Mouse (Mus musculus) cerebellum, adult (tissue): ENCODE measurements around the gene Gtf3c4.

Experiments used
- ATAC-seq: cut with Nextera tagmentation; 2 replicates; pipeline ENCODE4 v1.9.2; 2017; ENCODE audit warnings: mild to moderate bottlenecking, moderate library complexity, mixed read lengths; ENCODE audit not compliant: insufficient number of reproducible peaks, low FRiP score, low TSS enrichment

Gene Gtf3c4

GRCm38 (mm10) chr2:28808841-28809240 is 31.3 kb downstream of the Gtf3c4 start:
- no peak for ATAC-seq

GRCm38 (mm10) chr2:28803406-28803805 is 36.8 kb downstream of the Gtf3c4 start:
- no peak for ATAC-seq

DNA sequence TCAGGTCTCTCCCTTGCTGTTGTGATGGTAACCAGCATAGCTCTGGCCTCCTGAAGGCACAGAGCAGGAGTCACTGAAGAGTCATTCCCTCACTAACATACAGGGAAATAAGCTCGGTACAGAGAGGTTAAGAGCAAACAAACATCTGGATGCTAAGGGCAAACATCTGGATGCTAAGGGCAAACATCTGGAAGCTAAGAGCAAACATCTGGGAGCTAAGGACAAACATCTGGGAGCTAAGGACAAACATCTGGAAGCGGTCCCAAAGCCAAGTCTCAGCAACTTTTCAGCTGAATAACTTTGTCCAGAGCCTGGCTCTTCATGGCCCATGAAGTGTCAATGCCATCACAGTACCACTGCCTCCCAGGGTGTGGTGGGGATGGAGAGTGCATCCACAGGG is 40.6 kb downstream of the Gtf3c4 start:
- ATAC-seq, result no peak

DNA sequence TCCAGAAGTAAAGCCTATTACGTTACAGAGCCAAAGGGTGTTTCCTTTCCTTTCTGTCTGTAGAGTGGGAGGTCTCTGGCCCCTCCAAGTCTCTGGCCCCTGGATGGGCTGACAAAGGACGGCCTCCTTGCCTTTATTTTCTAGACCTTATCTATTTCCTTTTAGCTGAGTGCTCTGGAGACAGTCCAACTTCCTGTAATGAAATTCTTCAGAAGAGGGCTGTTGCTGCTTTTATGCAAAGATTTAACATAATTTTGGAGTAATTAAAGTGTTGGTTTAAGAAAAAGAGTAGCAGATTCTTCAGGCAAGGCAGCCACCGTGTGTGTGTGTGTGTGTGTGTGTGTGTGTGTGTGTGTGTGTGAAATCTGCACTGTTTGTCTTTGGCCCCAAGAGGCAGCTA is 41.8 kb downstream of the Gtf3c4 start:
- no peak for ATAC-seq

GRCm38 (mm10) chr2:28797490-28798106 is 42.6 kb downstream of the Gtf3c4 start:
- ATAC-seq, result no peak

DNA sequence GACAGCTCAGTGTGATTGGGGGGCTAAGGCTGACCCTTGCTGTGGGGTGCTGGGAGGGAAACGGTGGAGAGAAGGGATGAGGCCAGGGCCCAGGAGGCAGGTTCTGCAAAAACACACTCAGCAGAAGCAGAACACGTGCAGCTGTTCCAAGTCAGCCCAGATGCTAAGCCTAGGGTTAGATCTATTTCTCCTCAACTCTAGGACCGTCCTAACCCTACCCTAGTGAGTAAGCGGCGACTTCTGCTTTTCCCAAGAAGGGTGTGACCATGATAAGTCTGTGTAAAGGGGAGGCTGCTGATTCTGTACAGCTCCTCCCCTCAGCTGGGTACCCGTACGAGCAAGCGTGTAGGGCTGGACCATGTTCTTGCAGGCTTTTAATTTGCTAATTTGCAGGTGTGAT is 43.9 kb downstream of the Gtf3c4 start:
- no peak for ATAC-seq

DNA sequence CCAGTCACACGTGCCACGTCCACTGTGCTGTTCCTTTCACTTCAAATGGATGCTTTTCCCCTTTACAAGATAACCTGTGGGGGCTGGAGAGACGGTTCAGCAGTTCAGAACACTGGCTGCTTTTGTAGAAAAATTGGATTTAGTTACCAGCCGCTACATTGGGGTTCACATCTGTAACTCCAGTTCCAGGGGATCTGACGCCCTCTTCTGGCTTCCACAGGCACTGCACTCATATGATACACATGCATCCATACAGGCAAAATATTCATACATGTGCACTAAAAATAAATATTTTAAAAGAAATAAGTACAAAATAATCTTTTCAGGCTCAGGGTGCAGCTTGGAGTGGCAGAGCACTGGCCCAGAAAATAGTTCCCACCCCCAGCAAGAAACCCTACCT is 45.5 kb downstream of the Gtf3c4 start:
- no peak for ATAC-seq

GRCm38 (mm10) chr2:28792931-28793610 is 47.1 kb downstream of the Gtf3c4 start:
- ATAC-seq, result no peak

DNA sequence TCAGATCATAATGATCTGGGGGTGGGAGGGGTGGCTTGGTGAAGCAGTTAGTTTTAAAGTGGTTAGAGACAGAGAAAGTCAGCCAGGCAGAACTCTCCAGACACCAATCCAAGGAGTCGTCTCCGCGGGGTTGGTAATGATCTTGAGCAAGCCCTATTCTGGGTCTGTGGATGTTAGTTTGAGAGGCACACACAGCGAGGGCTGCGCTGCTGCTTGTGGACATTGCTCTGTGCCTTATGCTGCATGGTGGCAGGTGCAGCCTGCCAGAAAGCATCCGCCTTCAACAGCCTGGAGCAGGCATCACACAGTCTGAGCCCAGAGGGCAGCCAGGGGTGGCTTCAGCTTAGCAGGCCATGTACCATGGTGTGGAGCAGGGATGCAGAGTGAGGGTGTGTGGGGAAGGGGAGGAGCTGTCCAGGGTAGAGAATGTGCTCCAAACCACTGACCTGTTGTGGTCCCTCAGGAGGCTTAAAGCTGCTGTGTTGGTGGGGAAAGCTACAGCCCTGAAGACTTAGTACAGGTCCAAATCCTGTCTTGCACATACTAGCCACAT is 53.0 kb downstream of the Gtf3c4 start:
- no peak for ATAC-seq

DNA sequence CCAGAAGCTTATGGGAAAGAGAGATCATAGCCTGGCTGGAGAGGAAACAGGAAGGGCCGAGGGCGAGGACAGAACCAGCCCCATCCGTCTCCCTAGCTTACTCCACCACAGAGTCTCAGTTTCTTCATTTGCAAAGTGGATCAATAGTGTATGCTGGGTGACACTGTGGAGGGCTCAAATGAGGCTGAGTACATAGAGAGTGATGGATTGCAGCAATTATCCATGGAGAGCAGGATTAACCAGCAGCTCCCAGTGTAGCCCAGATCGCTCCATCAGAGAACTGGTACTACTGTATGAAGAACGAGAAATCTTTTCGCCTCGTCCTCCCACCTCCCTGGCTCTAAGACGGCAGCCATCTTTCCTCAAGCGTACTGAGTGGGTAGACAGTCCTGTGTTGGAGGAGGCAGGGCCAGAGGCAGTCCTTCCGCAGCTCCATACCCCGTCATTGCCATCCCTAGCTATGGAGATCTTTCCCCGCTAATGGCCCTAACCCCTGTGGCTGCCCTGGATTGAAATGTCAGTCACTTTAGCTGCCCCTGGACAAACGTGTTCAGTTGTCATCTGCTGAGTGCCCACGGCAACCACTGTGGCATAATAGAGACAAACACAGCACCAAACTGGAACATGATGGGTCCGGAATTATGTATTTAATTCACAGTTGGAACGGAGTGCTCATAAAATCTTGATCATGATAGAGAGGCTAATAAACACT is 53.6 kb downstream of the Gtf3c4 start:
- no peak for ATAC-seq

- no peak for ATAC-seq
These were observed 58.9 kb downstream of the Gtf3c4 start for GRCm38 (mm10) chr2:28781310-28781709.

DNA sequence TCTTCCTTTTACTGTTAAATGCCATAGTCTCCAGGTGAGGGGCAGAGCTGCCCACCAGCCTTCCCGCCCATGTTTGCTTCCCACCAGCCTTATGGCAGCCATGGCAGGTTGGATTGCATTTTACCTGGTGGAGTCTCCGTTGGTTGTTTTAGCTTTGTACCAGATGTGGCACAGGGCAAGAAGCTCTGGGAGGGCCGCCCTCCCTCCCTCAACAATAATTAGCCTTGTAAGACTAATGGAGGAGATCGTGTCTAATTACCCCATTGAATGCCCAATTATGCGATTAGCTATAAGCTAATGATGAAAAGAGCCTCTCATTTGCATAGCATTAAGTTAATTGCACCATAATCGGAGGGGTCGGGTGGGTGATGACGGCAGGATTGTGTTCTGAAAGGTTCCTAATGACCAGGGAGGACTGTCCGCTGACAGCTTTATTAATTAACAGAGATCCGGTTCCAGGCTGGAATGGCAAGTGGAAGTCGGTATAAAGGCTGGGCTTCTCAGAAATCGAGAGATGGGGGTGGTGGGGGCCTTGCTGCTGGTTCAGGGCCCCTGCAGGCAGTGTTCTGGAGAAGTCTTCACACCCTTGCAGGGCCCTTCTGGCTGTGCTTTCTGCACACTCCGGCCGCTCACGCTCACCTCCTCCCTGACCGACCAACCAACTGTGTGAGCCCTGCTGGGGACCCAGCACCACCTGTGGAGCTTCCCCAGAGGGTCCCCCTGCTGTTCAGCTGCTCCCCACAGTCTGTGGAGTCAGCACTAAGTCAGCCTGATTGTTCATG is 60.0 kb downstream of the Gtf3c4 start:
- no peak for ATAC-seq

DNA sequence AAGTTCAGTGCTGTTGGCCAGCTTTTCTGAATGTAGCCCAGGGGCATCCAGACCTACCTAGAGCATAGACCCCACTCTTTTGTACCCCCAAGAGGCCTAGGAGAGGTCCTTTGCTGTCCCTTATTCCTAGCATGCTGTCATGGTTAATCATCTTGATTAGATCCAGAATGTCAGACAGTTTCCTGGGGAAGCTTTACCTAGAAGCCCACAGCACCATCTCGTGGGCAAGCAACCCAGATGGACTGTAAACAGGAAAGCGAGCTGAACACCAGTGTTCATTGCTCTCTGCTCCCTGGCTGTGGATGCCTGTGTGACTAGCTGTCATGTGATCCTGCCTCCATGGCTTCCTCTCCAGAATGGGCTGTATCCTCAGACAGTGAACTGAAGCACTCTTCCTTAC is 63.4 kb downstream of the Gtf3c4 start:
- ATAC-seq, result no peak

- ATAC-seq, result no peak
These were observed 66.1 kb downstream of the Gtf3c4 start for GRCm38 (mm10) chr2:28774073-28774472.
